Mouse (Mus musculus): ENCODE results near the gene Ube2u. TPM values are rescaled to one million over a fixed set of nuclear protein-coding genes. Genes with fewer than 3 reads are reported as not detected.

Gene Ube2u
- total and polyA plus RNA-seq, 2 experiments from 2014 or later = 0.13 TPM; not detected in 1

- H3K4me1 ChIP-seq (ENCODE audit: insufficient read depth) = no peaks in the 10 kb centered on the region
- 26% methylated on average over 6 of the region's 6 CpGs for WGBS
- DNase-seq (no peak), ATAC-seq (no peak)
- no peak overlapping the region for H3K4me2 ChIP-seq (ENCODE audit: low read depth)
- TF ChIP-seq CTCF (IDR thresholded peaks at IDR 0.05; ENCODE audit: low read depth) = no peak
- no peaks in the 10 kb centered on the region for H3K36me3 ChIP-seq (ENCODE audit: insufficient read depth)
- H3K9me3 ChIP-seq (ENCODE audit: low read length) = no peaks in the 10 kb centered on the region
- no peak overlapping the region for H3K27ac ChIP-seq (ENCODE audit: low read depth, low read length)
- H3K9ac ChIP-seq = no peak overlapping the region
- no peak overlapping the region for H3K4me3 ChIP-seq (ENCODE audit: low read depth, low read length)
- no peaks in the 10 kb centered on the region for H3K27me3 ChIP-seq (ENCODE audit: insufficient read depth, low read length)
Measured at GRCm38 (mm10) chr4:100522534-100522933, 43.9 kb downstream of the Ube2u start.

- Histone ChIP-seq H3K4me1 (ENCODE audit: insufficient read depth) (no peaks in the 10 kb centered on the region), H3K36me3 (ENCODE audit: insufficient read depth) (no peaks in the 10 kb centered on the region), H3K9me3 (ENCODE audit: low read length) (no peaks in the 10 kb centered on the region), H3K27ac (ENCODE audit: low read depth, low read length) (no peak overlapping the region), H3K4me2 (ENCODE audit: low read depth) (no peak overlapping the region), H3K27me3 (ENCODE audit: insufficient read depth, low read length) (peaks cover 6% of the 10 kb centered on the region; the same call in 1 of the 2 replicates), H3K4me3 (ENCODE audit: low read depth, low read length) (no peak overlapping the region), H3K9ac (no peak overlapping the region)
- WGBS = 28% methylated on average over 4 of the region's 4 CpGs
- ATAC-seq (no peak), DNase-seq (no peak)
- no peak for TF ChIP-seq CTCF (IDR thresholded peaks at IDR 0.05; ENCODE audit: low read depth)
Measured at GRCm38 (mm10) chr4:100524741-100525140, 46.1 kb downstream of the Ube2u start.

- Histone ChIP-seq H3K27ac (ENCODE audit: low read depth, low read length) (no peak overlapping the region), H3K4me3 (ENCODE audit: low read depth, low read length) (no peak overlapping the region), H3K27me3 (ENCODE audit: insufficient read depth, low read length) (peaks cover 6% of the 10 kb centered on the region; the same call in 1 of the 2 replicates), H3K36me3 (ENCODE audit: insufficient read depth) (no peaks in the 10 kb centered on the region), H3K4me1 (ENCODE audit: insufficient read depth) (no peaks in the 10 kb centered on the region), H3K9me3 (ENCODE audit: low read length) (no peaks in the 10 kb centered on the region), H3K4me2 (ENCODE audit: low read depth) (no peak overlapping the region), H3K9ac (no peak overlapping the region)
- ATAC-seq (no peak), DNase-seq (peak; percentile 16)
- WGBS = 39% methylated on average over 6 of the region's 6 CpGs
- TF ChIP-seq CTCF (IDR thresholded peaks at IDR 0.05; ENCODE audit: low read depth) = no peak
Measured at GRCm38 (mm10) chr4:100526296-100526695, 47.6 kb downstream of the Ube2u start.

- Histone ChIP-seq H3K4me3 (ENCODE audit: low read depth, low read length) (no peak overlapping the region), H3K4me2 (ENCODE audit: low read depth) (peak overlapping the region; percentile 34), H3K9me3 (ENCODE audit: low read length) (no peaks in the 10 kb centered on the region), H3K27me3 (ENCODE audit: insufficient read depth, low read length) (peaks cover 6% of the 10 kb centered on the region; the same call in 1 of the 2 replicates), H3K27ac (ENCODE audit: low read depth, low read length) (no peak overlapping the region), H3K36me3 (ENCODE audit: insufficient read depth) (no peaks in the 10 kb centered on the region), H3K9ac (no peak overlapping the region), H3K4me1 (ENCODE audit: insufficient read depth) (no peaks in the 10 kb centered on the region)
- no peak for TF ChIP-seq CTCF (IDR thresholded peaks at IDR 0.05; ENCODE audit: low read depth)
- ATAC-seq (peak; percentile 23; the same call in 1 of the 2 replicates), DNase-seq (no peak)
- WGBS = 21% methylated on average over 3 of the region's 3 CpGs
Measured at GRCm38 (mm10) chr4:100527086-100527485, 48.4 kb downstream of the Ube2u start.

GRCm38 (mm10) chr4:100527554-100528001 lies 48.9 kb downstream of the Ube2u start:
- H3K27me3 ChIP-seq (ENCODE audit: insufficient read depth, low read length) = peaks cover 6% of the 10 kb centered on the region; the same call in 1 of the 2 replicates
- H3K4me2 ChIP-seq (ENCODE audit: low read depth) = peak overlapping the region; percentile 34
- peak overlapping the region; percentile 19 for H3K4me3 ChIP-seq (ENCODE audit: low read depth, low read length)
- no peak for TF ChIP-seq CTCF (IDR thresholded peaks at IDR 0.05; ENCODE audit: low read depth)
- peak; percentile 59 for DNase-seq
- no peaks in the 10 kb centered on the region for H3K4me1 ChIP-seq (ENCODE audit: insufficient read depth)
- WGBS = 7% methylated on average over 15 of the region's 15 CpGs
- H3K9ac ChIP-seq = no peak overlapping the region
- no peaks in the 10 kb centered on the region for H3K36me3 ChIP-seq (ENCODE audit: insufficient read depth)
- H3K9me3 ChIP-seq (ENCODE audit: low read length) = no peaks in the 10 kb centered on the region
- peak; percentile 53 for ATAC-seq
- H3K27ac ChIP-seq (ENCODE audit: low read depth, low read length) = no peak overlapping the region

- peak; percentile 35 for DNase-seq
- Histone ChIP-seq H3K4me1 (ENCODE audit: insufficient read depth) (no peaks in the 10 kb centered on the region), H3K4me3 (ENCODE audit: low read depth, low read length) (no peak overlapping the region), H3K4me2 (ENCODE audit: low read depth) (no peak overlapping the region), H3K36me3 (ENCODE audit: insufficient read depth) (no peaks in the 10 kb centered on the region), H3K27ac (ENCODE audit: low read depth, low read length) (no peak overlapping the region), H3K9me3 (ENCODE audit: low read length) (no peaks in the 10 kb centered on the region), H3K9ac (no peak overlapping the region), H3K27me3 (ENCODE audit: insufficient read depth, low read length) (no peaks in the 10 kb centered on the region)
- no peak; the same call in 1 of the 2 replicates for ATAC-seq
- 72% methylated on average over 6 of the region's 6 CpGs for WGBS
- peak; percentile 68 for TF ChIP-seq CTCF (IDR thresholded peaks at IDR 0.05; ENCODE audit: low read depth)
Measured at GRCm38 (mm10) chr4:100533607-100534006, 55.0 kb downstream of the Ube2u start.

GRCm38 (mm10) chr4:100534946-100535345 lies 56.3 kb downstream of the Ube2u start:
- DNase-seq (no peak), ATAC-seq (no peak)
- no peak for TF ChIP-seq CTCF (IDR thresholded peaks at IDR 0.05; ENCODE audit: low read depth)
- no peak overlapping the region for H3K4me2 ChIP-seq (ENCODE audit: low read depth)
- H3K27me3 ChIP-seq (ENCODE audit: insufficient read depth, low read length) = no peaks in the 10 kb centered on the region
- H3K4me1 ChIP-seq (ENCODE audit: insufficient read depth) = no peaks in the 10 kb centered on the region
- H3K9me3 ChIP-seq (ENCODE audit: low read length) = no peaks in the 10 kb centered on the region
- H3K36me3 ChIP-seq (ENCODE audit: insufficient read depth) = no peaks in the 10 kb centered on the region
- WGBS = 42% methylated on average over 3 of the region's 3 CpGs
- H3K4me3 ChIP-seq (ENCODE audit: low read depth, low read length) = no peak overlapping the region
- no peak overlapping the region for H3K27ac ChIP-seq (ENCODE audit: low read depth, low read length)
- no peak overlapping the region for H3K9ac ChIP-seq
